Mouse (Mus musculus) brain, adult 2 months (tissue): Measurements from ENCODE around the gene Zfp93.
"Not testable (repeated sequence)": the region's sequence is repeated elsewhere in the genome, so short reads cannot be mapped to it uniquely, and the experiment has no call there.

Experiments
- DNase-seq: peaks from one replicate; pipeline ENCODE4 v3.0.0; 2011; ENCODE audit warnings: low read depth, low spot score

The Zfp93 gene

DNA sequence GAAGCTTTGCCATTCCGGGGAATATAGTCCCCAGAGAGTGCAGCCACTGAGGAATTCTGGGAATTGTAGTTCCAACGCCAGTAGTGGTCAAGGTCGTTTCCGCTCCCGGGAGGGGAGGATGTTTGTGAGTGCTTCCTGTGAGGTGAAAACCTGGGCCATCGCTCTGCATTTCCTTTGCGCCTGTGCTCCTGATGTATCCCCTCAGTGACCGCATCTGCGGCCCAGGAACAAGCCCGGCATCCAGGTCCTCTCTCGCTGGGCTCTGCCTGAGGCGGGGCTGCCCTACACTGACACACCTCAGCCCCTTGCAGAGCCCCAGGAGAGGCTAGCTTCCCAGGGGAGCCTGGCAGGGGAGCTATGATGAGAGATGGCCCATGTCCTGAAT is at the start of gene Zfp93:
Zfp93 (plus strand) TSS at position 133 of the 385 bp plus-strand sequence.
- peak; percentile 98 for DNase-seq

DNA sequence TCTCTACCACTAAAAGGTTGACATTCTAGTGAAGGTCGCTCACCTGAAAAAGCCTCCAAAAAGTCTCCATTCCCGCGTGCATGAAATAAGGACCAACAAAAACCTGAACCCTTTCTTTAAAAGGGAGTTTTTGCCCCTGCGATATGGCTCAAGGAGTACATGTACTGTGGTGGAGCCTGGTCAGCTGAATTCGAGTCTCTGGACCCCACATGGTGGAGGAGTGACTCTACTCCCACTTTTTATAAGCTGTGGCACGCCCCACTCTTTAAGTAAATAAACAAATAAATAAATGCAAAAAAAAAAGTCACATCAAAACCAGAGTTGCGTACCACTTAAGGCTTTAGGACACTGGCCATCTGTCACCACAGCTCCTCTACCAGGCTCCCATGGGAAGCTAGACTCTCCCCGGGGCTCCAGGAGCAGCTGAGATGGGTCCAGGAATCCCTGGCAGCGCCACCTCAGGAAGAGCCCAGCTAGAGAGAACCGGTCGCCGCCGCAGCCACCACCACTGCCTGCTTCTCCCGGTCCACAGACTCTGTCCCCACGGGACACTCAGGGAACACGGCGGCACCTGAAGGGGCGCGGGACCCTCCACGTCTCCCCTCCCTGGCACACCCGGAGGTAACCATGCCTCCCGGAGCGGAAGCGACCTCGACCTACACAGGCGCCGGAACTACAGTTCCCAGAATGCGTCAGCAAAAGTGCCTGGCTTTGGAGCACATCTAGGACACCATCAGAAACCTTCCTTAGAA is 33.0 kb upstream of the Zfp93 start, which contains the start of gene Zfp109:
Zfp109 (minus strand) TSS at position 521 of the 752 bp plus-strand sequence.
- DNase-seq: peak; percentile 92

DNA sequence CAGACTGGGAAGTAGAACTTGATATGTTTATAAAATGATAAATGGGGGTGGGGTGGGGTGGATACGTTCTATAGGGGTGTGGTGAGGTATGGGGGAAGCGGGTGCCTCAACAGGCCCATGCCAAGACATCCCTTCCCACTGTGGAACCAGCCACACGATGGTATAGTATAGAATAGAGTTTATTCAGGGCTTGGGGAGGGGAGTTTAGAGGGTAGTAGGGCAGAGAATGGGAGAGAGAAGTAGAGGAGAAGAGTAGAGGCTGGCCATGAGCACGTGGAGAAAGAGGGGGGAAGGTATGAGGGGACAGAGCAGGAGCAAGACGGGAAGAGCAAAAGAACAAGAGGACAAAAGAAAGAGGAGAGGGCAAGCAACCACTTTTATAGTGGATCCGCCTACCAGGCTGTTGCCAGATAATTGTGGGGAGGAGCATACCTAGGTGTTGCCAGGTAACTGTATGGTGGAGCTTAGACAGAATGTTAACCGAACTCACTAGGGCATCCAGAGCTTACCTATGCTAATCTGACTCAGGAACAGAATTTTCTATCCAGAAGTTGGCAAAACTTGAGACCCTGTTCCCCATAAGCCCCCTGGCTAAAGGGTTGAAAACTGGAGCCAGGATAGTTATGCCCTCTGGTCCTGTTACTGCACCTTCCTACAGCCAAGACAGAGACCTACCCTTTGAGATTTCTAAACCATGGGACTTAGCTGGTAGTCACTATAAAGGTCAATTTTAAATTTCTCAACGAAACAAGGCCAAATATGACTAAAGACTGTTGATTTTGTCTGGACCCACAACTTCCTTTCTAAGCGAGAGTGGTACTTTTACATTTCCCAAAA is 16.2 kb upstream of the Zfp93 start:
- DNase-seq: no peak

DNA sequence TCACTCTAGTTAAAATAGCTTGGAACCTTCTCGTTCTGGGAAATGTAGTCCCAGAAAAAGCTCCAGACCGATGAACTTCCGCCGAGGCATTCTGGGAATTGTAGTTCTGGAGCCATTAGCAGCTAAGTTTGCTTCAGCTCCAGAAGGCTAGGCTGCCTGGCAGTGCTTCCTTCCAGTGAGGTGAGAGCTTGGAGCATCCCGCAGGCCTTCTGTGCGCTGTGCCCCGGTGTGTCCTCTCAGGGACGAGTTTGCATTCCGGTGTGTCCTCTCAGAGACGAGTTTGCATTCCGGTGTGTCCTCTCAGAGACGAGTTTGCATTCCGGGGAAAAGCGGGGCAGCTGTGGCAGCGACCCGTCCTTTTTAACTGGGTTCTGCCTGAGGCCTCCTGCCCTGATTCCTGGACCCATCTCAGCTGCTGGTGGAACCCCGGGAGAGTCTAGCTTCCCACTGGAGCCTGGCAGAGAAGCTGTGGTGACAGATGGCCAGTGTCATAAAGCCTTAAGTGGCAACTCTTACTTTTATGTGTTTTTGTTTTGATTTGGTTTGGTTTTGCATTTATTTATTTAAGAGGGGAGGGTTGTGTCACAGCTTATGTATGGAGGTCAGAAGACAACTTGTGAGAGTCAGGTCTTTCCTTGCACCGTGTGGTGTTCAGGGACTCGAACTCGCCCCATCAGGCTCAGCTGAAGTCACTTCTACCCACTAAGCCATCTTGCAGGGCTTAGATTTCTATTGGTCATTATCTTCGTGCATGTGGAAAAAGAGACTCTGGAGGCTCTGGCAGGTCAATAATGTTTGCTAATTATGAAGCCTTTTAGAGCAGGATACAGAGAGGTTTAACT is 15.4 kb upstream of the Zfp93 start, which contains the start of gene Zfp108:
Zfp108 (plus strand) TSS at position 162 of the 842 bp plus-strand sequence.
- peak; percentile 99 for DNase-seq

DNA sequence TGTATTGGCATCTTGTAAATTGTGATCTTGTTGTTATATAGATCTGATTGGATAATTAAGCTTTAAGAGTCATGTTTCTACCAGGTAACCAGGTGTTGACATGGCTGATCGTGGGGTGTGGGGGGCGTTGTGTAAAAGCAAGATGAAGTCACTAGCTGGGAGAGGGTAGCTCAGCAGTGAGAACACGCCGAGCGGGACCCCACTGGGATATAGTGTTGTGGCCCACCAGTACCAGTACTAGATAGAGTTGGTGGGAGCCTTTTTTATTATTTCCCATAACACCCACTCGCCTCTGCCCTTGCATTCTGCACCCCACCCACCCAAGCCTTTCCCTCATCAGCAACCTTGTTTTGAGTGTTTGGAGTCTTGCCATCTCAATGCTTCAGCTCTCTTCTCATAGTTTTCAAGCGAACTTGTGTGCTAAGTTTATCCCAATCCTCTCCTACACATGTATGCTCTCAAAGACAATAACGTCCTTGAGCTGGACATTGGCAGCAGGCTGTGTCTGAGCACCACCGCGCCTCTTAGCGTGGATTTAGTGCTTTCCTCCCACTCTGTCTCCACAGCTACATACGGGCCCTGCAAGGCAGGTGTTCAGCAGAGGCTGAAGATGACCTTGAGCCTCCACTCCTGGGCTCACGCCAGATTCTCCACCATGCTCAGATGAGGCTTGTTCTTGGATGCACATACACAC is 10.8 kb upstream of the Zfp93 start:
- DNase-seq: peak; percentile 19

DNA sequence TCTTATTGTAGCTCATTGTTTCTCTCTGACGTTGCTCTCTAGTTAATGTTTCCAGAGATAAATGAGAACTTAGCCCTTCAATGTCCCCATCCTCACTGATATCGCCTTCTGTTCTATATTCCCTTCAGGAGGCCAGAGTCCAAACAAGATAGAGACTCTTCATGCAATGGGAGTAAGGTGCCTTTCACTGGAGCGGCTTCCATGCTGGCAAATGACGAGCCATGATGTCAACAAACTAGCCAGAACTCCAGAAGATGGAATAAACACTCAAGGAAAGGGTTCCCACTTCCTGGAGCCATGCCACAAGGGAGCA is 10.3 kb upstream of the Zfp93 start:
- DNase-seq: no peak

DNA sequence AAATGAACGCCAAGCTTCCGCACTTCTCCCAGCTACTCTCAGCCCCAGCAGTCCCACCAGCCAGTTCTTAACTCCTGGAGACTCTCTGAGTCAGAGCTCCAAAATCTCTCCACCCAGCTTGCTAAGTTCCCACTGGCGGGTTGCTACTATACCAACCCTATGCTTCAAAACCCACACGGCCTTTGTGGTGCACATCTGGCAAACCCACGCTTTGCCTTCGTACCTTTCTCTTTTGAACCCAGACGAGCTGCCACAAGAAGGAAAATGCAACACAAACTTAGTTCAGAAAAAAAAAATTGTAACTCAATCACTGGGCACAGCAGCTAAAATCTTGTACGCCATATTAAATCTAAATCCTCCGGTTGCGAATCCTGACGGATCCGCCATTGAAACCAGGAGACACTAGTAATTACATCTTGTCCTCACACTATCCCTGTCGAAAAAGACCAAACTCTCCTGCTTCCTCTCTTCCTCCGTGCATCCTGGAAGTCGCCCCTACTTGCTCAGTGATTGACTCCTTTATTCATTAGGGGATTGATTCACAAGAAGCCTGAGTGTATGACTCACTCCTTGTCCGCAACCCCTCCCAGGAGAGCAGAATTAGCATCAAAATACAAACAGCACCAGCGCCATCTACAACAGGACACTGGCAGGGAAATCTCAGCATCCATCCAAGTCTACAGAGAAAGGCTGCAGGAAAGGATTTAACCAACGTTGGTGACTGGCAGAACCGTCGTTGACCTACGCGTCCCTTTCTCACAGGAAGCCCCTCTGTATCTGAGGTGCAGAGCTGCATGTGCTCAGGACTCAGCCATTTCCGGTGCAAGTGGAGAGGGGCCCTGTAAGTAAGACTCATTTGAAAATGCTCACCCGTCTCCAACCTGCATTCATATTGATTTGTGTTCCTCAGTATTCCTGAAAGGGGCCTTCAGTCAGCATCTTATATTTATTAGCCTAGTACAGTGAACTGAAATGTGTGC is 1.8 kb upstream of the Zfp93 start:
- DNase-seq: peak; percentile 39

DNA sequence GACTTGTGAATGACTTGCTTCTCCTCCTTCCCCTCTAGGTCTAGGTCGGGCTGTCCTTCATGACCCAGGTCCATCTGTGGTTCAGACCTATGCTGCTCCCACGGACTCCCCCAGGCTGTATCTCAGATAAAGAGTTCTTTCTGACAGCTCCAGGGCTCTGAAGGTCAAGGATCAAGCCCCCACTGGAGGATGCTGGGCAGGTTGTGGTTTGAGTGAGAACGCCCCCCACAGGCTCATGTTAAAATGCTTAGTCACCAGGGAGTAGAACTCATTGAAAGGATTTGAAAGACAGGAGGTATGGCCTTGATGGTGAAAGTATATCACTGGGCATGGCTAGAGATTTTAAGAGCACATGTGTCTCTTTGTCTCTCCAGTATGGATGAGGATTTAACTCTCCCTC is 964 bp upstream of the Zfp93 start:
- no peak for DNase-seq

DNA sequence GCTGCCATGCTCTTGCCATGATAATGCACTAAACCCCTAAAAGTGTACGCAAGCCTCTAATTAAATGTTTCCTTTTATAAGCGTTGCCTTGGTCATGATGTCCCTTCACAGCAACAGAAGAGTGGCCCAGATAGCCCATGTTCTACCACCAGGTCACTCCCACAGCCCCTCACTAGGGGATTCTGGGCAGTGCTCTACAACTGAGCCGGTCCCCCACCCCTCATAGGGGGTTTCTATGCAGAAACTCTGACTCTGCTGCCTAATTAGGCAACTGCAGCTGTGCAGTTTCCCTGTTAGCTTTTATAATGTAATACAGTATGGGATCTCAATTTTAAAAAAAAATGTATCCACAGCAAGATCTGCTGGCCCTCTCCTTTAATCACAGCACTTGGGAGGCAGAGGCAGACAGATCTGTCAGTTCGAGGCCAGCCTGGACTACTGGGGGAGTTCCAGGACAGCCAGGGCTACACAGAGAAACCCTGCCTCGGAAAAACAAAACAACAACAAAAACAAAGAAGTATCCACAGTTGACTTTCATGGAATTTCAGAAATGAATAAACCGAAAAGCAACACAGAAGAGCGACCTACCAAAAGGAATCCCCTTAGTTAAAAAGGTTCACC is 443 bp upstream of the Zfp93 start:
- no peak for DNase-seq

DNA sequence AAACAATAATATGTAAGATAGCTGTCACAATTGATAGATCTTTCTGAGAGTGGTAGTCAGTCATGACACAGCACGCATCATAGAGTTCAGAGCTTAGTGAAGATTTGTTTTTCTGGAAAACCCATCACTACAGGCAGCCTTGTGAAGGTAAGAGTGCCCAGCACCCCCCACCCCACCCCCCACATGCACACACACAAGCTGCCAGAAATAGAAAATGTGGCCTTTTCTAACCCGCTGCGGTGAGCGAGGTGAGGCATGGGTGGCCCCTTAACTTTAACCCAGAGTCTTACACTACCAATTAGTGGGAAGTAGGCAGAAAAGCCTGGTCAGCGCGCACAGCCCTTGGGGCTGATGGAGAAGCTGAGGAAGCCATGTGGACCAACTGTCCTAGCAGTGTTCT is 971 bp downstream of the Zfp93 start:
- DNase-seq: no peak

DNA sequence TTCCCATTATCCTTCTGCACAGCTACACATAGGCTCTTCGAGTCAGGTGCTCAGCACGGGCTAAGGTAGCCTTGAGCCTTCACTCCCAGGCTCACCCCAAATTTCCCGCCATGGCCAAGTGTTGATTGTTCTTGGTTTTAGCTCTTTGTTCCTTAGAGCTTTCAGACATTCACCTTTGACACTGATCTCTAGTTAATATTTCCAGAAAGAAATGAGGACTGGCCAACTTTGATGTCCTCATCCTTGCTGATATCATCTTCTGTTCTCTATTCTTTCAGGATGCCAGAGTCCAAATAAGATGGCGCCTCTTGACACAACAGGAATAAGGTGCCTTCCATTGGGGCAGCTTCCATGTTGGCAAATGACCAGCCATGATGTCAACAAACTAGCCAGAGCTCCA is 4.2 kb downstream of the Zfp93 start:
- no peak for DNase-seq

DNA sequence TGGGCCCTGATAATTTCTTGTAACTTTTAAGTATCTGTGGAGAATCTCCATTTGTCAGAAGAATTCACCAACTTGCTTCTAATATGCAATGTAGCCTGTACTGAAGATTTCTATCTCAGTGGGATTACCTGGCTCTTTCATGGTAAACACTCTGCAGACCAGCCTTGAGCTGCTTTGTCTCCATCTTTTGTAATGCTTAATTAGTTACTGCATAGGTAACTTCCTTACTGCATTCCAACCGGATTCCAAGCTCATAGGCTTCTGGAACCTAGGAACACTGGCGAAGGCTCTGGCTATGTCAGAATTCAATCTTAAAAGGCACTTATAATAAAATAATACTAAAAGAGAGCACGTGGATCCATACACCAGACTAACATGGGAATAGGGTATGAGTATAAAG is 8.6 kb downstream of the Zfp93 start:
- not testable (repeated sequence) for DNase-seq

DNA sequence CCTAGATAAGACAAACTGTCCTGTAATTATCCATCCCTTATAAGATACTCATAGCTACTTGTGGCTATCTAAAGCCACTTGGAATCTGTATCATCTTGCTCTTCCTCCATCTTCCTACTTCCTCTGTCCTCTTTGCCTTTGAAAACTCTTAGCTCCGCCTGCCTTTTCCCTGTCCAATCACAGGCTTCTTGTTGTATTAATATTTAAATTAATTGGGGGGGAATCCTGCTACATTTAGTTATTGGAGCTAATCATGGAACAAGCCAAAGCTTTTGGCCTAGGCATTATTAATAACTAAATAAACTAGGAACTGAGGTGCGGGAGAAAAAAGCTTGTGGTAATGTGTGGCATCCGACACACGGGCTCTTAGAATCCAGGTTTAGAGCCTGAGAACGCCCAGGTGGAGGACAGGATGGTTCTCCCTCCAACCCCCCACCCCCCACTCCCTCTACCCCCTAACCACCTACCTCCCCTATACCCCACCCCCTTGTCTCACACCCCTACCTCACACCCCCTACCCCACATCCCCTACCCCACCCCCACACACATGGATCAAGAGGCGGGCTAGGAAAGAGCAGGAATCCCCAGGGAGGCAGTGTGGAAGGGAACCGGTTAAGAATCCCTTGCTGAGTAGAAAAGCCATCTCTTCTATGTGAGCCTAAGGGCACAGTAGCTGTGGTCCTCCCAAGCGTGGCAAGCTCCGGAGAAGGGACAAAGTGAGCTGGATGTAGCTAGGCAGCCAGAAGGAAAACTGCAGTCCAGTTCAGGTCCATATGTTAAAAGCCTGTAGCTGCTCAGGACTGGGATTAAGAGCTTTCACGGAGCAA is 10.0 kb downstream of the Zfp93 start:
- DNase-seq: no peak

DNA sequence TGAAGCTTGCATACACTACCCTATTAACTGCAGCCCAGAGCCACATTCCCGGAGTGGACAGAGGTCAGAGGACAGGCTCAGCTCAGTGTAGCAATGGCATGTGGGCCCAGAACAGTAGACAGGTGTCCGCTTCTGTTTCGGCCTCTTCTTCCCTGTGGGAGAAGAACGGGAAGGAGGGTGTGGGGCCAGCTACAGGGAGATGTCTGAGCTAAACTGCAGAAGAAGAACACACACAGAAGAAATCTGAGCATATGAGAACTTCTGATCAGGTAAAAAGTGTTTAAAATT is 10.6 kb downstream of the Zfp93 start:
- no peak for DNase-seq

DNA sequence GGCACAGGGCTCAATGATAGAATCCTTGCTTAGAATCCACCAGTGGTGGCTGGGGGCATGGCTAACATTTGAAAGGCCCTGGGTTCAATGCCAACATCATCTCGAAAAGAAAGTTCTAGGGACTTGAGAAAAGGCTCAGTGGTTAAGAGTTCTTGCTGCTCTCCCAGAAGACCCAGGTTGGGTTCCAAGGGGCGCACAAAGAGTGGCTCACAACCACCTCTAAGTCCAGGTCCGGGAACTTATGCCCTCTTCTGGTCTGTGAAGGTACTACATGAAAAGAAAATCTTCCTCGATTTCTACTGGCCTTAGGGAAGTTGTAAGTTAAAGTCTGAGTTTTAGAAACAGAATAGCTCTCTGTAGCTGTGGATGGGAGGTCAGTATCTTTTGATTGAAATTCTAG is 15.9 kb downstream of the Zfp93 start:
- DNase-seq: no peak

DNA sequence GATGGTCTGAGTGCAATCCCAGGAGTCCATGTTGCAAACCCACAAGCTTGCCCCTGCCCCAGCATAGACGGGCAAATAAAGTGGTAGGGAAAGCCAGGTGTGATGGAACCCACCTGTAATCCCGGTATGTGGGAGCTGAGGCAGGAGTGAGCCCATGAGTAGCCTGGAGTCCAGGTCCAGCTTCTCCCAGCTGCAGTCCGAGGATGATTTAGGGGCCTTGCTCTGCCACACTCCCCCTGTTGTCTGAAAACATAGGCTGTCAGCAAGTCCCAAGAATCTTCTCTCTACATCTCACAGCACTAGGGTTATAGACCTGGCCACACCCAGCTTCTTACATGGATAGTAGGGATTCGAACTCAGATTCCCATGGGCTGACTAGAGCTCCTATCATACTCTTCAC is 16.7 kb downstream of the Zfp93 start:
- DNase-seq: no peak

DNA sequence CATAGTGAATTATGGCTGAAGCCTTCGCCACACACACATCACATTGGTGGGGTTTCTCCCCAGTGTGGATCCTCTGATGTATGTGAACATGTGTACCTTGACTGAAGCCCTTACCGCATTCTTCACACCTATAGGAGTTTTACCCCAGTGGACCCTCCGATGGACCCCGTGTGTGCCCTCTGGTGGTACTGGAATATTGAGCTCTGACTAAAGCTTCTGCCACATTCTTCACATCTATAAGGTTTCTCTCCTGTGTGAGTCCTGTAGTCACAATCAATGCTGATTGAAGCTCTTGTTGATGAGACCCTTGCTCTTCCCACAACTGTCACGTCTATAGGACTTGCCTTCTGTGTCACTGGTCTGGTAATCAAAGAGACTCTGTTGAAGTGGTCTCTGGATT is 17.4 kb downstream of the Zfp93 start:
- no peak for DNase-seq

DNA sequence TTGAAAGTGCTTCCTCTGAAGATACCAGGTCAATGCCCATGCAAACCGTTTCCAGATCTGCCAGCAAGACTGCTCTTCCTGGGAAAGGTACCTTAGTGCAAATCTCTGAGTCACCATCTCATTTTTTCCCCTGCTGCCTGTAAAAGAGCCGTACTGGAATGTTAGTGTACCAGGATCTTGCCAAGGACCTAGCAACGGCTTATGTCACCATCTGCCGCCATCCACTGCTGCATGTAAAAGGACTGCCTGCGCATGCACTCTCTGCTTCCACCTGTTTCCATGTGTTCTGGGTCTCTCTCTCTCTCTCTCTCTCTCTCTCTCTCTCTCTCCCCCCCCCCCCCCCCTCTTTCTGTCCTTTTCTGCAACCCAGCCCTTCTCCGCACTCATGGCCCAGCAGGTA is 18.3 kb downstream of the Zfp93 start:
- DNase-seq: peak; percentile 89

DNA sequence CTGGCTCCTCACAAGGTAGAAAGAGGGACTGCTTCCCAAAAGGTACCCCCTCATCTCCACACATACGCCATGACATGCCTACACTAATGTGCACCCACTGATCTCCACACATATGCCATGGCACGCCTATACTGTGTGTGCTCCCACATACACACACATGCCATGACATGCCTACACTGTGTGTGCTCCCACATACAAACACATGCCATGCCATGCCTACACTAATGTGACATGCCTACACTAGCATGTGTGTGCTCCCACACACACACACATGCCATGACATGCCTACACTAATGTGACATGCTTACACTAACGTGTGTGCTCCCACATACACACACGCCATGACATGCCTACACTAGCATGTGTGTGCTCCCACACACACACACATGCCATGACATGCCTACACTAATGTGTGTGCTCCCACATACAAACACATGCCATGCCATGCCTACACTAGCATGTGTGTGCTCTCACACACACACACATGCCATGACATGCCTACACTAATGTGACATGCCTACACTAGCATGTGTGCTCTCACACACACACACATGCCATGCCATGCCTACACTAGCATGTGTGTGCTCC is 20.0 kb downstream of the Zfp93 start:
- no peak for DNase-seq
